Mouse (Mus musculus): ENCODE measurements at regions not wholly inside any gene's neighbourhood (a gene's known extent, or its start where the extent isn't known, plus 50 kb on each side); places are given as distances from the start of the nearest gene placed in this dataset.
"Not testable (repeated sequence)": the region's sequence is repeated elsewhere in the genome, so short reads cannot be mapped to it uniquely, and the experiment has no call there.

DNA sequence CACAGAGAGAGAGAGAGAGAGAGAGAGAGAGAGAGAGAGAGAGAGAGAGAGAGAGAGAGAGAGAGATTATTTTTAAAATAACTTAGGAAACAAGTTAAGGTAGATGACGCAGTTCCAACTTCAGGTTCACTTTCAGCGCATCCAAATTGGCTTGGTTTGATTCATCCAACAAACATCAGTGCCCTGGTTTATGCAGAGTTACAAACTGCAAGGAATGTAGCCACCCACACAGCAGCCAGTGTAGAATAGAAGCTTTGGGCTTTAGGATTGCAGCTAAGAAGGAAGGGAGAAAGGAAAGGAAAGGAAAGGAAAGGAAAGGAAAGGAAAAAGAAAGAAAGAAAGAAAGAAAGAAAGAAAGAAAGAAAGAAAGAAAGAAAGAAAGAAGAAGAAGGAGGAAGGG is 56.9 kb upstream of the Akap13 start:
- ATAC-seq (replicated peaks; ENCODE audit: low read depth, poor library complexity, severe bottlenecking) = not testable (repeated sequence)

DNA sequence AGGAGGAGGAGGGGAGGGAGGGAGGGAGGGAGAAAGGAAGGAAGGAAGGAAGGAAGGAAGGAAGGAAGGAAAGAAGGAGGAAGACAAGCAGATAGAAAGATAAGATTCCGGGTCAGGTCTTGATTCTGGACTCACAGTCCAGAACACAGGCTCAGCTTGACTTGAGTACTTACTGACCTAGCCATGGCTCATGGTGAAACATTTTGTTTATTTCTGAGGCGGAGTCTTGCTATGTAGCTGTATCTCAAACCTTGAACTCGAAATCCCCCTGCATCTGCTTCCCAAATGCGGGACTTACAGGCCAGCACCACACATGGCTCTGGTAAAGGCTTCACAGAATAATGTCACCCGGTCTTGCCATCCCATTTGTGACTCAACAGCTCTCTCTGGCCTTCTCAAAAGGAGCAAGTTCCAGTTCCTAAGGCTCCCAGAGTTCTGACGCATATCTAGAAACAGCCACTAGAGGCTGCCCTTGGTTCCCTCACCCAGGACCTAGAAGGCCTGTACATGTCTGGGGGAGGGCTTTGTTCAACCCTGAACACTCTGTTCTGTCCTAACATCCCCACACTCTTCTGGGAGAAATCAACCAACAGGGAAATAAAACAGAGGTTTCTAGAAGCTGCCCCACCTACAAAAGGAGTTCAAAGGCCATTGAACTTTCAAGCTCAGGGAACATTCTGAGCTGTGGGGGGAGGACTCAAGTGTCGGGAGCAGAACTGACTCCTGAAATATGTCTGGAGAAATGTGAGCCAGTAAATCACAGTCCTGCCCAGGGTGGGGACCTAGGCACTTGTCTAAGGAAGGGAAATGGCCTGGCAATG is 56.2 kb upstream of the Akap13 start:
- ATAC-seq (replicated peaks; ENCODE audit: low read depth, poor library complexity, severe bottlenecking) = peak; percentile 93

DNA sequence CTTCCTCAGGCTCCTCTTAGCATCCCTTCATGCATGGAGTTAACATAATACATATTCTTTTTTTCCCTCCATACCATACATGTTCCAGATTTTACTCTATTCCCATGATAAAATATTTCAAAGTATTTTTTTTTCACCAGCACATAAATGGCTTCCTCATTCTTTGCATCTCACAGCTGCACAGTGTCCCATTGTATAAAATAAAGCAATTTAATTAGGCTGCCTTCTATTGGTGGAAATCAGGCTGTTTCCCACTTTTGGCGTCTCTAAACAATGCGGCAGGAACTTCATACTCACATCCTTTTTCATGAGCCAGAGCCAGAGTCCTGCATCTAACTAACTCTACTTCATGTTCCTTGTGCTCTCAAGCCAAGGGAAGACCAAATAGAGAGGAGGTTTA is 54.9 kb upstream of the Akap13 start:
- no peak for ATAC-seq (replicated peaks; ENCODE audit: low read depth, poor library complexity, severe bottlenecking)

DNA sequence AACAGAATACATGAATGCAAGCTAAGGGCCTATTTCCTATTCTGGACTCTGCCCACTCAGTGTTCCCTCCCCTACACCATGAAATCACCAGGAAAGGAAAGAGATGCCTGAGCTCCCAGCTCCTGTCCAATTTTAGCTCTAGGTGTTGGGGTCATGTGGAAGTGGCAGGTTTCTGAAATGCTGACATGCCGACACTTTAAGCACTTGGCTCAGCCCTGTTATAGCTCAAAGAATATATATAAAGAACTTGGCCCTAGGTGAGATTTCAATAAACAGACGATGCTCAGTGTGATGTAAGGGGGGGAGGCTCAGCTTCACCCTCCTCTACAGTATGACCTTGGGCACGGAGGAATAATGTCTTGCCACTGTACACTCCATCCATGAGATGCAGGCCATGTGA is 50.4 kb upstream of the Akap13 start:
- ATAC-seq (replicated peaks; ENCODE audit: low read depth, poor library complexity, severe bottlenecking) = no peak

Measured in common myeloid progenitor, adult 5-6 weeks (primary cell).